In genomic region chr9:86817673-86818072, GRCm38 (mm10) we compare ENCODE assay signal across 16 mouse cellular contexts.
"Had no signal": no experiment of that assay in that cellular context is flagged by ENCODE, and none has a peak within 500 bp of the region (broad histone marks: within the 10 kb centered on the region; RNA-seq: fewer than 3 reads in every experiment).

No protein-coding gene starts in this region.

- H3K4me3 ChIP-seq: neural tube, embryonic 13.5 days; neural tube, embryonic 15.5 days; stomach, embryonic 15.5 days had no signal

- H3K9me3 ChIP-seq: neural tube, embryonic 13.5 days; neural tube, embryonic 15.5 days; stomach, embryonic 15.5 days had no signal

- H3K4me1 ChIP-seq: neural tube, embryonic 13.5 days; neural tube, embryonic 15.5 days; stomach, embryonic 15.5 days had no signal

- H3K27ac ChIP-seq: neural tube, embryonic 13.5 days; neural tube, embryonic 15.5 days; stomach, embryonic 15.5 days; stomach, postnatal 0 days had no signal

- H3K4me2 ChIP-seq: neural tube, embryonic 13.5 days; neural tube, embryonic 15.5 days; stomach, embryonic 15.5 days had no signal

- H3K27me3 ChIP-seq: neural tube, embryonic 13.5 days; neural tube, embryonic 15.5 days; stomach, embryonic 15.5 days had no signal

- H3K9ac ChIP-seq: neural tube, embryonic 13.5 days; neural tube, embryonic 15.5 days; stomach, embryonic 15.5 days had no signal

- DNase-seq: retina, postnatal 1 day; right cerebral cortex, adult 18-20 months; right cerebral cortex, postnatal 14 days; right cerebral cortex, postnatal 25 days; right cerebral cortex, postnatal 4 days; spleen, adult 18-20 months; thymus, adult 18-20 months; thymus, adult 2 months; thymus, postnatal 14 days; thymus, postnatal 25 days; thymus, postnatal 36 days; thymus, postnatal 4 days had no signal

- H3K36me3 ChIP-seq: stomach, embryonic 15.5 days had no signal
